Mouse (Mus musculus) hematopoietic stem cell, adult 5-6 weeks (primary cell): ENCODE results near the gene Gbgt1. TPM values are rescaled to one million over a fixed set of nuclear protein-coding genes. Genes with fewer than 3 reads are reported as not detected.
A peak's percentile ranks its signal among the peaks of the same experiment; 100 is the strongest.

Experiments
- ATAC-seq, 2 experiments: fragments of 125-278 bp in 1 of 2; replicated peaks in 1 of 2; 2 replicates each; pipeline ENCODE4 v1.8.0; 2016 to 2017; ENCODE audit warnings: inconsistent platforms in 2 of 2, mild to moderate bottlenecking in 2 of 2, moderate number of reproducible peaks in 2 of 2, low read depth in 1 of 2, moderate TSS enrichment in 1 of 2; ENCODE audit not compliant: low FRiP score in 2 of 2, poor library complexity in 2 of 2, severe bottlenecking in 2 of 2, insufficient read depth in 1 of 2, low TSS enrichment in 1 of 2
- total RNA-seq: library from RNA; stranded (forward); fragments of 172-1452, 232-1000 nt; gene quantifications from 2 replicates; pipeline ENCODE4 v1.2.3, GENCODE M21; 2017

The Gbgt1 gene
- total RNA-seq, 1 experiment from 2014 or later = not detected

DNA sequence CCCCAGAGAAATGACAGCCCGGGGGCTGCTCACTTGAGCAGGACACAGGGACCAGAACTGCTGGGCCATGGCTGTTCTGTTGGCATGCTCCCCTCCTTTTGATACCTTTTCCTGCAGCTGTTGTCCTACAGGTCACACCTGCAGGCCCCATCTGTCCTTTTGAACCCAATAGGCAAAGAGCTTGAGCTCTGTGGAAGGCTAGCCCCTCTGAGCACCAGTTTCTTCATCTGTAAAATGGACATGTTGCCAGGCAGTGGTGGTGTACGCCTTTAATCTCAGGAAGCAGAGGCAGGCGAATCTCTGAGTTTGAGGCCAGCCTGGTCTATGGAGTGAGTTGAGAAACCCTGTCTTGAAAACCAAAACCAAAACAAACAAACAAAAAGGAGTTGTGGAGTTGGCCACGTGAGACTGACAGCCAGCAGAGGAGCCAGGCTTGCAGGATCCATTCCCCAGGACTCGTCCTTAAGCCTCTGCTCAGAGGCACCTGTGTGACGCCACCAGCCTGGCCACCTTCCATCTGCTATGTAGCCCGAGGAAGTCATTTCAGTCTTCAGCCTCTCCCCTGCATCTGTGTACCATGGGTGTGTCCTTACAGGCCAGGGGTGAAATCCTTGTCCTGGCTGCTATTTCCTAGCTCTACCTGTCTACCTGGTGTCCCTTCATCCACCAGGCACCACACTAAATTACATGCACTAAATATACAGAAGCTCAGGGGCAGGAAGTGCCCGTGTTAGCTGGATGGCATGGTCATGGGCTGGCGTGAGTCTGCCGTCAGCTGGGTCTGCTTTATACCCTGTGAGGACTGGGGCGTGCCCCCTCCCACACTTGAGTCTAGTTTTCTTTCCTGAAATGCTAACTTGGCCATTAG lies 40.3 kb downstream of the Gbgt1 start:
- ATAC-seq = no peak

DNA sequence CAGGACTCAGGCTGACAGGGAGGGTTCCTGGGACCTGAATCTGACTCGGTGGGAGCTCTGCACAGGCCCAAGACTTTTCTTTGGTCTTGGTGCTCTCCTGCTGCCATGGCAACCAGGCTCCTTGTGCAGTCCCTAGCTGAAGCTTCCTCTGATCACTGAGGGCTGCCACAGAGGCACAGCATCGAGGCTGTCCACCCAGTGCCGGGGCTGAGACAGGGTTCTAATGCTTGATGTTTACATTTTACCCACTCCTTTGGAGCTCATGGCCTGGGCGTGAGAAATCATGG lies 40.9 kb downstream of the Gbgt1 start:
- no peak for ATAC-seq

DNA sequence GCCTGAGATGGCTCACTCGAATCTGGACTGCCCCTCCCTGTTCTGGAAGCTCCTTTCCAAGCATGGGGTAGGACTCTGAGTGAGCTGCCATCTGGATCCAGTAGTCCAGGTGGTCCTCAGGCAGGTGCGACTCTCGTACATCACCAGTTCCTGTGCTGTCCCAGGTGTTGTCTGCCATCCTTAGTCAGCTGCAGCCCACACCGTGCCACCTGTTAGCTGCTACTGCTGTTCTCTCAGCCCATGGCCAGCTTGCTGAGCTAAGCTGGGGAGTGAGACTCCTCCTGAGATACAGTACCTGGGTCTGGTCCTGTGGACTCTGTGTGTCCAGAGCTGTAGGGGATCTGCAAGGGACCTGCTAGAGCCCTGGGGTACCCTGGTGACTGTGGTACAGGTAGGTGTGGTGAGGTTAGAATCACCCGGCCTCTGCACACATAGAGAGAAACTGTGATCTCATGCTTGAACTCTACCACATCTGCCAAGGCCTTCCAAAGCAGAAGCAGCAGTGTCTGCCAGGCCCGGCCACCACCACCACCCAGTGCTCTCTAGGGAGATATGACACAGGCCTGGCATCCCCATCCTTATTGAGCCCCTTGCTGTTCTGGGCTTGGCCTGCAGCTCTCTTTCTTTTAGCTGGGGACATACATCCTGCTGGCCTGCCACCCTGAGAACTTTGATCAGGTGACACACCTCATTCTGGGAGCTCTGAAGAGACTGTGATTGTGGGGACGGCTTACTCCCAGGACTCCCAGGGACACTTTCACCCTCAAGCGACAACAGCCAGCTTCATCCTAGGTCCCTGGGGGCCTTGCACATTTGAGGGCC lies 41.5 kb downstream of the Gbgt1 start:
- ATAC-seq = no peak

DNA sequence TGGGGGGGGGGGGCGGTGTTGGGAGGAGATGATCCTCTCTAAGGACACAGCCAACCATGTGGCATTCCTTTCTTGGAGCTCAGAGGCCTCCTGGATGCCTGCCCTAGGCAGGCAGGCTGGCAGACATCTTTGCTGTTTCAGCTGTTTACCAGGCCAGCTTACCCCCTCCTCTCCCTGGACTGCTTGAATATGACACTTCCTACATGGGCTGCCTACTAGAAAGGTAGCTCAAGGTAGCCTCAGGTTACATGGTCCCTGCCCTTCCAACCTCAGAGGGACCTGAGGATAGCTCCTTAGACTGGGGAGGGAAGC lies 42.1 kb downstream of the Gbgt1 start:
- no peak for ATAC-seq

DNA sequence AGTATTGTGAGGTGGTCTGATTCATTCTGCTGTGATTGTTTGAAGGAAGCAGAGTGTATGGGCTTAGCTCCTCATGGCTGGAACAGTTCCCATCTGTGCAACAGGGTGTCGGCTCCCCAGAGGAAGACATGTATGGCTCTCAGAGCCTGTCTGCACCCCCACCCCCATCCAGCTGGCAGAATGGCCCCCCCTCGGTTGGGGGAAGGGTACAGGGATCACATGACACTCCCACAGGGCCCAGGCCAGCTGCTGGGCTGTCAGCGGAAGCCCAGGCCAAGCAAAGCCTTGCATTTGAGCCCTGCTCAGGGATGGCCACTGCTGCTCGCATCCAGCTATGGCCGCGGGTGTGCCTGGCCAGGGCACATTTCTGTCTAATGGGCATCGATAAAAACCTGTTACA lies 42.5 kb downstream of the Gbgt1 start:
- ATAC-seq = no peak

DNA sequence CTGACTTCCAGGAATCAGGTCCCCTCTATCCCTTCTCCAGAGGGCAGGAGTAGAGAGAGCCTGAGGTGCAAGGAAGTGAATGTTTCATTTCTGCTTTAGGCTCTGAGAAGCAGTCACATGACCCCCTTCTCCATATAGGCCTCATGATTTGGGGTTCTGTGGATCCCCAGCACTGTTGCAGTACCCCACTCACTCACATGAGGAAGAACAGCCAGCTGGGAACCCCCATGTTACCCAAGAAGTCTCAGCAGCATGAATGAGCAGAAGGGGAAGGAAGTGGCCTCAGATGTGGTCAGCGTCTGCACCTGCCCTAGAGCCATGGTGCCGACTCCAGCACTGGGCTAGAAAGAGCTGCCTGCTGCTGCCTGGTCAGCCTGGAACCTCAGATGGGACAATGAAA lies 43.3 kb downstream of the Gbgt1 start:
- peak; percentile 93 to 96 for ATAC-seq

DNA sequence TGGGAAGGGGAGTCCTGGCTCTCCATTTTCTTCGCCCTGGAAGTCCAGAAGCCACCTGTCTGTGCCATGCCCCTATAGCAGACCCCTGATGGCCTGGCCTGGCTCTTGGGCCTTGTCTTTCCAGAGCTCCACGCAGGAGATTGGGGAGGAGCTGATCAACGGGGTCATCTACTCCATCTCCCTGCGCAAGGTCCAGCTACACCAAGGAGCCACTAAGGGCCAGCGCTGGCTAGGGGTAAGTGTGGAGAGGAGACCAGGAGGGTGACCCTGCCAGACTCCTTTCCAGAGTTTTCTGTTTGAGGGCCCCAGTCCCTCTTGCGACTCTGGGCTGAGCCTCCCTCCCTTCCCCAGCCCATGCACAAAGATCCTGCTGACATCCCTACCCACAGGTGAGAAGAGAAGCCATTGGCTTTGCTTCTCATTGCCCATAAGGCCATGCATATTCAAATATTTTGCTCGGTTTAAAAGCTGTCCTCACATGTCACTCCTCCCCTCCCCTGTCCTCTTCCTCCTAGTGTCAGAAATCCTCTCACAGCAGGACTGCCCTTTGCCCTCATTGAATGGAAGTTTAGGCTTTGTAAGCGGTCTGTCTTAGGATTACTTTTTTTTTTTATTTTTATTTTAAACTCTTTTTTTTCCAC lies 44.0 kb downstream of the Gbgt1 start:
- no peak for ATAC-seq

DNA sequence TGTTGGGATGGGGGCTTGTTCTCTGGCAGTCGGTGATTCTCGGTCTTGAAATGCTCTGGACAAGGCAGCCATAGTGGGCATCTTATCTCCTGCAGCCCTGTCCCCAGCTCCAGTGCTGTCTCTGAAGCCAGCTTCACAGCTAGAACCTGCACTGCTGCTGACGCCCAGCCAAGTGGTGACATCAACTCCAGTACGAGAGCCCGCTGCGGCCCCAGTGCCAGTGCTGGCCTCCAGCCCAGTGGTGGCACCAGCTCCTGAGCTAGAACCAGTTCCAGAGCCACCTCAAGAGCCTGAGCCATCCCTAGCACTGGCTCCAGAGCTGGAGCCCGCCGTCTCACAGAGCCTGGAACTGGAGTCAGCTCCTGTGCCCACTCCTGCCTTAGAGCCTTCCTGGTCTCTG lies 47.2 kb downstream of the Gbgt1 start:
- ATAC-seq = no peak

DNA sequence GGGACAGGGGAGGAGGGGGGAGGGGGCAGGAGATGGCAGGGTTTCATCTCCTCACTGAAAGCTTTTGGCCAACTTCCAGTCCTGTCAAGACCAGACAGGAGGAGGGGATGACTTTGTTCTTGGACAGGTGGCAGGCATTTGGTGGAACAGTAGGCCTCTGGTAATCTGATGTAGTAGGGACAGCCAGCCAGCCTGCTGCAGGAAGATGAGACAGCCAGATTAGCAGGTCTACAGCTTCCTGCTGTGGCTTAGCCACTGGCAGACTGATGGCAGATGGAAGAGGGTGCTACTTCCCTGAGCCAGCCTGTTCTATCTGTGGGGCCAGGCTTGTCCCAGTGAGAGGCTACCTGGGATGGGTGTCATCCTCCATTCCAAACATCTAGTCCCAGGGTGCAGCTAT lies 49.3 kb downstream of the Gbgt1 start:
- ATAC-seq = 0 out of 4 replicates have a peak, but pooled peaks of 1 of the 2 experiments have one; percentile 15

DNA sequence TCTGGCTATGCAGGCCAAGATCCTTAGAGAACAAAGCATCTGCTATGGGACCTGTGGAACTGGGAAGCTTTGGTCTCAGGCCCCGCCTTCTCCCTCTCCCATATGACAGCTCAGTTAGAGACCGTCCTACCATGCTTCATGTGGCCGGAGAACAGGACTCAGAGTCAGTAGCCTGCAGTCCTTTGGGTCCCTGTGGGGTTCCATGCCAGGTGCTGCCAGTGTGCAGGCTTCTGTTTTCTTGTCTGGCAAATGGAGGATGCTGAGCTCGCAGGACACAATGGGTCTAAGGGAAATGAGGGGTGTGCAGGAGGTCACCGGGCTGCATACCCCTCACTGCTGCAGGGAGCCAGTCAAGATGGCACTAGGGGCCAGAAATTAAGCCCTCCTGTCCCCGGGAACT lies 49.9 kb downstream of the Gbgt1 start:
- ATAC-seq = no peak

DNA sequence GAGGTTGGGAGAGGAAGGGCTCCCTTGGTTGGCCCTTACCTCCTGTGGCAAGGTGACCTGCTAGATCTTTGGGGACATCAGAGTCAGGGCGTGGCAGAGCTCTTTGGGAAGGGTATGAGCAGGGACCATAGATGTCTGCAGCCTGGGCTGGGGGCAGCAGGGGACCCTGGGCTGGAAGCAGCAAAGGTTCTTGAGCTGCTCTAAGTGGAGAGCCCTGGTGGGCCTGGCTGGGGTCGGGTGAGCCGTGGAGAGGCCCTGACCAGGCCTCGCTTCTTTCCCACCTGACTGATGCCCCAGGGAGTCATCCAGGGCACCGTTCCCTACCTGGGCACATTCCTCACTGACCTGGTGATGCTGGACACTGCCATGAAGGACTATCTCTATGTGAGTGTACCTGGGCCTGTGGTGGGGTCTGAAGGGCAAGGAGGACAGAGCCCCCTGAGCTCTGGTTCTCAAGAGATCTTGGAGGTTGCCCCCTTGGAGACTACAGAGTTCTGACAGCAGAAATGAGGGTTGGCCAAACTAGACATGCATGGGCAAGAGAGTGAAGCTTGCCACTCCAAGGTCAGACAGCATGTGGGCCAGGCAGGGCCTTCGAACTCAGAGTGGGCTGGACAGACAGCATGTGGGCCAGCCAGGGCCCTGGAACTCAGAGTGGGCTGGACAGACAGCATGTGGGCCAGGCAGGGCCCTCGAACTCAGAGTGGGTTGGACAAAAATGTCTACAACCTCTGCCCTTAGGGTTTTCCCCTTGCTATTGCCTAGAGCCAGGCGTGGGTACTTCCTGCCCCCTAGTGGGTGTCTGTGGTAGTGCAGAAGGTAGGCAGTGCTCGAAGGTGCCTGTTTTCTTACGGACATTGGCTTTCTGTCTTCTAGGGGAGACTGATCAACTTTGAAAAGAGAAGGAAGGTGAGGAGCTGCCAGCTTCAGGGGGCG lies 50.8 kb downstream of the Gbgt1 start:
- ATAC-seq = peak; percentile 80 to 86

DNA sequence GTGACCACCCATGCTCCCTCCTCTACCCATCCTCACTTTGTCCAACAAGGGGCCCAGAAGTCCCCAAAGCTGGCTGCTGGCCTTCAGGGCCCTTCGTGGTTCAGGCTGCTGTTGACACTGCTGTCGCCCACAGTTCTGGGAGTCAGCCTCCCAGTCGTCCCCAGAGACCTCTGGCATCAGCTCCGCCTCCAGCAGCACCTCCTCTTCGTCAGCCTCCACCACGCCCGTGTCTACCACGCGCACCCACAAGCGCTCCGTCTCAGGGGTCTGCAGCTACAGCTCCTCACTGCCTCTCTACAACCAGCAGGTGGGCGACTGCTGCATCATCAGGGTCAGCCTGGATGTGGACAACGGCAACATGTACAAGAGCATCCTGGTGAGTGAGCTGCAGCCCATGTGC lies 52.5 kb downstream of the Gbgt1 start:
- no peak for ATAC-seq

DNA sequence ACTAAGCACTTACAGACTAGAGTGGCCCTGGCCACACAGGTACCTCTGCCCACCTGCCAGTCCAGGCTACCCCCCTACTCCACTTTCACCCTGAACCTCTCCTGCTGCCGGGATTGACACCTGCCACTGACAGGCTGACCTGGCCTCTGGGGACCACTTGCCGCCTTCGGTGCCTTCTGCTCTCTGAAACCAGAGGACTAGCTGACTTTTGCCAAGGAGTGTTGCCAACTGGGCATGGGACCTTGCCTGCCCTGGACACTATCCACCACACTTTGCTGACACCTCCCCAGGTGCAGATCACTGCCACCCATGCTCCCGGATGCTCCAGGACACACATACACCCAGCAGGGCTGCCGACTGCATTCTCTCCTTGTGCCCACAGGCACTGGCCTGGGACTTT lies 55.6 kb downstream of the Gbgt1 start:
- ATAC-seq = no peak

Other genes with a start within 250 kb of the Gbgt1 start
- gene Ppp1r26, start 50.1 kb upstream of the Gbgt1 start, total RNA-seq = 8.6 and 11.7 TPM in 2 replicates
- not detected in 2 replicates for gene 1700007K13Rik, start 30.6 kb upstream of the Gbgt1 start, total RNA-seq
- gene Mrps2, start 28.8 kb upstream of the Gbgt1 start, total RNA-seq = 26.6 and 31.9 TPM in 2 replicates
- gene Gm10134, start 9.2 kb downstream of the Gbgt1 start, total RNA-seq = not detected in 2 replicates
- gene Ralgds, start 16.2 kb downstream of the Gbgt1 start, total RNA-seq = 12.0 and 20.9 TPM in 2 replicates
- gene Cel, start 66.5 kb downstream of the Gbgt1 start, total RNA-seq = not detected in 2 replicates
- 15.8 and 31.2 TPM in 2 replicates for gene Gtf3c5, start 86.9 kb downstream of the Gbgt1 start, total RNA-seq
- 16.4 and 23.5 TPM in 2 replicates for gene Gfi1b, start 125.1 kb downstream of the Gbgt1 start, total RNA-seq
- 22.8 and 23.5 TPM in 2 replicates for gene Tsc1, start 144.3 kb downstream of the Gbgt1 start, total RNA-seq
- 1.4 and 3.1 TPM in 2 replicates for gene Spaca9, start 202.8 kb downstream of the Gbgt1 start, total RNA-seq
- 0.15 and 0.38 TPM in 2 replicates for gene Ak8, start 203.3 kb downstream of the Gbgt1 start, total RNA-seq